Mouse (Mus musculus): ENCODE data around the gene Gm20503. TPM values are rescaled to one million over a fixed set of nuclear protein-coding genes. Genes with fewer than 3 reads are reported as not detected.

The Gm20503 gene
- polyA plus RNA-seq, 1 experiment from 2014 or later, result 14.6 TPM

DNA sequence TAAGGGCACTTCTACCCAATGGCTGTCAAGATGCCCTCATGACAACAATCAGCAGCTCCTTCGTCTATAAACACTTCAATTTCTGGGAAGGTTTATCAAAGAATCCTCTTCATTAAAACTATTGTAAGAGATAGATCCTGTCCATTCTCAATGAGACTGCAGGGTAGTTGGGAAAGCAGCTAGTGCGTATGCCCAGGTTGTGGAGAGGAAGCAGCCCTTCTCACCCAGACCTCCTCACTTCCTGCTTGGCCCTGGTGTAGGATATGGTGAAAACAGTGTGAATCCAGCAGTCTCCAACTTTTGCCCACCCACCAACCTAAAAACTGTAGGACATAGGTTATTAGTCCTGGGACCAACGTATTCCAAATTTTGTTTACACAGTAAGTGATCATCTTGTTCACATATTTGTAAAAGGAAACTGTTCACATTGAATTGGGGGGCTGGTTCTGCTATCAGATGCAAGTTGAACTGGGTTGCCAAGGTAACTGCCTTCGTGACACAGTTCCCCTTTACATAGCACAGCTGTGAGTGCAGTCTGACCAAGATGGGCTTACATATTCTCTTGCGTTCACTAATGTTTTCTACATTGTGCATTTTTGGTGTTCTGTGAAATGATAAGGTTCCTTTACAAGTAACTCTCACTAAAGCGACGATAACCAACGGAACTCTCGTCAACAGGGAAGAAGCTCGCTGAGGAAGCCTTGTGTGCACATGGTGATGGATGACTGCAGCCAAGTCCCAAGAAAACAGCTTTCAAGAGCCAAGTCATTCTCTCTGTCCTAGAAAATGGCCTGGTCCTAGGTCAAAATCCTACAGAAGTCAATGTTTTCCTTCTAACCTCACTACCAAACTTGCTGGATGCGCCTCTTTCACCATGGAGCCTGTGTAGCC is 37.6 kb downstream of the Gm20503 start:
- Histone ChIP-seq H3K27me3 (ENCODE audit: control insufficient read depth, insufficient read depth, low read length) (no peaks in the 10 kb centered on the region), H3K4me3 (ENCODE audit: low read length) (no peak overlapping the region), H3K27ac (ENCODE audit: low read depth, low read length) (no peak overlapping the region), H3K9ac (ENCODE audit: low read depth, low read length) (no peak overlapping the region), H3K36me3 (ENCODE audit: control insufficient read depth, insufficient read depth, low read length) (peaks cover 4% of the 10 kb centered on the region; the same call in 1 of the 2 replicates), H3K4me2 (replicated peaks; ENCODE audit: low read depth, low read length) (no peak overlapping the region), H3K9me3 (ENCODE audit: control insufficient read depth, low read length) (no peaks in the 10 kb centered on the region), H3K4me1 (ENCODE audit: control insufficient read depth, insufficient read depth, low read length) (peaks cover 5% of the 10 kb centered on the region)
- WGBS, result 88% methylated on average over 11 of the region's 11 CpGs
- ATAC-seq (ENCODE audit: low FRiP score, low TSS enrichment), result no peak

DNA sequence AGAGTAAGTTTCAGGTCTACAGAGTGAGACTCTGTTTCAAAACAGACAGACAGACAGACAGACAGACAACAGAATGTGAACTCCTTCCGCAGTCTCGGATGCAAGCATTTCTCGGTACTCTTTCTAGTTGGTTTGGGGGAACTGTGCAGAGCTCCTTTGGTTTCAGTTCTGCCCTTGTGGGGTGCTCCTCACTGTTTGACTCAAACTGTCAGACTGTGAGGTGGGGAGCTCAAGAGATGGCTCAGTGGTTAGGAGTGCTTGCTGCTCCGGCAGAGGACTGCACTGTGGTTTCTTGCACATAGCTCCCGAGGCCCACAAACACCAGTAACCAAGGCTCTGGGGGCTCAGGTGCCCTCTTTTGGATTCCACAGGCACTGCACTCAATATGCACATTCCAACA is 40.1 kb downstream of the Gm20503 start:
- Histone ChIP-seq H3K9ac (ENCODE audit: low read depth, low read length) (no peak overlapping the region), H3K4me2 (replicated peaks; ENCODE audit: low read depth, low read length) (no peak overlapping the region), H3K27me3 (ENCODE audit: control insufficient read depth, insufficient read depth, low read length) (no peaks in the 10 kb centered on the region), H3K4me3 (ENCODE audit: low read length) (no peak overlapping the region), H3K4me1 (ENCODE audit: control insufficient read depth, insufficient read depth, low read length) (no peaks in the 10 kb centered on the region), H3K27ac (ENCODE audit: low read depth, low read length) (no peak overlapping the region), H3K36me3 (ENCODE audit: control insufficient read depth, insufficient read depth, low read length) (peaks cover 4% of the 10 kb centered on the region; the same call in 1 of the 2 replicates), H3K9me3 (ENCODE audit: control insufficient read depth, low read length) (no peaks in the 10 kb centered on the region)
- ATAC-seq (ENCODE audit: low FRiP score, low TSS enrichment), result no peak
- 98% methylated on average over 5 of the region's 5 CpGs for WGBS

DNA sequence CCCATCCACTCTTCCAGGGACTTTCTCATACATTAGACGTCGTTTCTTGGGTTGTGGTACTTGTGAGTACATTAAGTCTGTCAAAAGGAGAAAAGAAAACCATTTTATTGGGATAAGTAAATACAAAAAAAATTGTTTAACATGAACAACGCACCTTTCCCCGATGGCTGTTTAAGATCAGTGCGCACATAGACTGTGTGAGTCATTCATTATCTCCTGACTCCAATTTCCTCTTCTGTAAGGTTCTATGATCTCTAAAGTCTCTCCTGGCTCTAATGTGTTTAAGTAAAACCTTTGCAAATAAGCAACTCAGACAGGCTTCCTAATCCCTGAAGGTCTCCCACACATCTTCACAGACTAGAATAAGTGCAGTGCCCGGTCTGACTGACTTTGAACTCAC is 40.9 kb downstream of the Gm20503 start:
- ATAC-seq (ENCODE audit: low FRiP score, low TSS enrichment), result no peak
- peaks cover 4% of the 10 kb centered on the region; the same call in 1 of the 2 replicates for H3K36me3 ChIP-seq (ENCODE audit: control insufficient read depth, insufficient read depth, low read length)

DNA sequence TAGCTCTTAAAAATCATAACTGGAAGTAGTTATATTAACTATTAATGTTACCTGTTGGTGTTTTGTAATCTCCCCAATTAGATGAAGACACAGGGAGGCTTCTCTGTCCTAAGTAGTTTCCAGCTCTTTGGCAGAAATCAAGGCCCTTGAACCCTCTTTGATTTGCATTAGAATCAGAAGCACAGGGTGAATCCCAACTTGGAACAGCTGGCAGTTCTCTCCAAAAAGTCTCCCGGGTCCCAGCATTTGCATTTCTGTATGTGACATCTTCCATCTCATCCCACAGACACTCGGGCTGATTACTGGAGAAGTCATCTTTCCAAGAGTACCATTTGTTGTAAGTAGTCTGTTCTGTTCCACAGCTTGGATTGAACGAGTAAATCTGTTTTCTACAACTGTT is 44.2 kb downstream of the Gm20503 start:
- H3K27ac ChIP-seq (ENCODE audit: low read depth, low read length), result no peak overlapping the region
- no peaks in the 10 kb centered on the region for H3K4me1 ChIP-seq (ENCODE audit: control insufficient read depth, insufficient read depth, low read length)
- no peak overlapping the region for H3K9ac ChIP-seq (ENCODE audit: low read depth, low read length)
- H3K36me3 ChIP-seq (ENCODE audit: control insufficient read depth, insufficient read depth, low read length), result no peaks in the 10 kb centered on the region
- WGBS, result 30% methylated on average over 3 of the region's 3 CpGs
- H3K9me3 ChIP-seq (ENCODE audit: control insufficient read depth, low read length), result no peaks in the 10 kb centered on the region
- no peak for ATAC-seq (ENCODE audit: low FRiP score, low TSS enrichment)
- H3K27me3 ChIP-seq (ENCODE audit: control insufficient read depth, insufficient read depth, low read length), result no peaks in the 10 kb centered on the region
- no peak overlapping the region for H3K4me2 ChIP-seq (replicated peaks; ENCODE audit: low read depth, low read length)
- no peak overlapping the region for H3K4me3 ChIP-seq (ENCODE audit: low read length)

More for the DNA sequence above, 40.9 kb downstream of the Gm20503 start:
- Histone ChIP-seq H3K4me3 (ENCODE audit: low read length) (no peak overlapping the region), H3K4me2 (replicated peaks; ENCODE audit: low read depth, low read length) (no peak overlapping the region), H3K27ac (ENCODE audit: low read depth, low read length) (no peak overlapping the region), H3K27me3 (ENCODE audit: control insufficient read depth, insufficient read depth, low read length) (no peaks in the 10 kb centered on the region), H3K9ac (ENCODE audit: low read depth, low read length) (no peak overlapping the region), H3K9me3 (ENCODE audit: control insufficient read depth, low read length) (no peaks in the 10 kb centered on the region), H3K4me1 (ENCODE audit: control insufficient read depth, insufficient read depth, low read length) (no peaks in the 10 kb centered on the region)
- WGBS, result 88% methylated on average over 6 of the region's 6 CpGs

DNA sequence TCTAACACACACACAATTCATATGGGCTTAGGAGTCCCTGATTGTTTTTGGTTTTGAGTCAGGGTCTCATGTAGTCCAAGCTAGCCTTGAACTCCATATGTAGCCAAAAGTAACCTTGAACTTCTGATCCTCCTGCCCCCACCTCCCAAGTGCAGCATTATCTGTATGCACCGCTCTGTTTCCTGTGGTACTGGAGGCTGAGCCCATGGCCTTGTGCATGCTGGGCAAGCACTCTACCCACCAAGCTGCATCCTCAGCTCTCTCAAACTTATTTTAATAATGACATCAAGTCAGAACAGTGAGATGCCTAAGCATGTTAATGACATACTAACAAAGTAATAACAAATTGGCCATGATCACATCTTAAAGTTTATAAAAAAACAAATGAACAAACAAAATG is 48.1 kb downstream of the Gm20503 start:
- Histone ChIP-seq H3K36me3 (ENCODE audit: control insufficient read depth, insufficient read depth, low read length) (no peaks in the 10 kb centered on the region), H3K27me3 (ENCODE audit: control insufficient read depth, insufficient read depth, low read length) (no peaks in the 10 kb centered on the region), H3K4me3 (ENCODE audit: low read length) (no peak overlapping the region), H3K27ac (ENCODE audit: low read depth, low read length) (no peak overlapping the region), H3K9me3 (ENCODE audit: control insufficient read depth, low read length) (no peaks in the 10 kb centered on the region), H3K4me2 (replicated peaks; ENCODE audit: low read depth, low read length) (no peak overlapping the region), H3K9ac (ENCODE audit: low read depth, low read length) (no peak overlapping the region), H3K4me1 (ENCODE audit: control insufficient read depth, insufficient read depth, low read length) (no peaks in the 10 kb centered on the region)
- no peak for ATAC-seq (ENCODE audit: low FRiP score, low TSS enrichment)
- WGBS, result 86% methylated on average over 1 of the region's 1 CpGs

DNA sequence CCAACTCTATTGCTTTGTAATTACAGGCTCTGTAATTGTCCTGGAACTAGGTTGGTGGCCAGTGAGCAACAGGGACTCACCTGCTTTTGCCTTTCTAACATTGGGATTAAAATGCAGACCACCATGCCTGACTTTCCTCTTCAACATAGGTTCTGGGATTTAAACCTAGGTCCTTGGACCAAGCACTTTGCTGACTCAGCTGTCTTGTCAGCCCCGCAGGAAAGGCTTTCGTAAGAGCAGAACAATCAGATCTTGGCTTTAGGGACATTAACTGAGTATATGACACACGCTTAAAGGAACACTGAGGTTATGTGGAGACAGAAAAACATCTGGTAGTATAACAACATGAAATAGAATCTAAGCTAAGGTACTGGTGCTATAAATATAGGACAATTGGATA is 54.9 kb downstream of the Gm20503 start:
- WGBS, result 84% methylated on average over 3 of the region's 3 CpGs
- H3K9me3 ChIP-seq (ENCODE audit: control insufficient read depth, low read length), result no peaks in the 10 kb centered on the region
- no peak overlapping the region for H3K9ac ChIP-seq (ENCODE audit: low read depth, low read length)
- H3K27me3 ChIP-seq (ENCODE audit: control insufficient read depth, insufficient read depth, low read length), result no peaks in the 10 kb centered on the region
- H3K4me2 ChIP-seq (replicated peaks; ENCODE audit: low read depth, low read length), result no peak overlapping the region
- no peak overlapping the region for H3K4me3 ChIP-seq (ENCODE audit: low read length)
- no peaks in the 10 kb centered on the region for H3K4me1 ChIP-seq (ENCODE audit: control insufficient read depth, insufficient read depth, low read length)
- no peak for ATAC-seq (ENCODE audit: low FRiP score, low TSS enrichment)
- no peak overlapping the region for H3K27ac ChIP-seq (ENCODE audit: low read depth, low read length)
- H3K36me3 ChIP-seq (ENCODE audit: control insufficient read depth, insufficient read depth, low read length), result no peaks in the 10 kb centered on the region

DNA sequence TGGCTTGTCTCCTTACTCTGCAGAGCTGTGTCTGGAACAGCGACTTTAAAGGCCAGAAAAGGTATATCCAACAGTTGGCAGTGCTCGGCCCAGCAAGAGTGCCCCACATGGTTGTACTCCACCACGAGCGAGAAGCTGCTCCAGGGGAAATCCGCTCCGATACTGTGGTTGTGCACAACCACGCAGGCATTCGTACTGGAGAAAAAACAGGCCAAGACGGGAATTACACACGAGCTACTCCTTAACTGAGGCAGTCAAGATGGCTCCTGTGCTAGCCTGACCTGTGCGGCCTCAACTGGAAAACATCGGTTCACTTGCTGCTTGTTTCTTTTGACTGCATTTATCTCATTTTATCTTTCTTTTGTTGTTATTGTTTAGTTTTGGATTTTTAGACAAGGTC is 59.5 kb downstream of the Gm20503 start:
- no peaks in the 10 kb centered on the region for H3K36me3 ChIP-seq (ENCODE audit: control insufficient read depth, insufficient read depth, low read length)
- WGBS, result 74% methylated on average over 12 of the region's 12 CpGs
- no peak for ATAC-seq (ENCODE audit: low FRiP score, low TSS enrichment)

DNA sequence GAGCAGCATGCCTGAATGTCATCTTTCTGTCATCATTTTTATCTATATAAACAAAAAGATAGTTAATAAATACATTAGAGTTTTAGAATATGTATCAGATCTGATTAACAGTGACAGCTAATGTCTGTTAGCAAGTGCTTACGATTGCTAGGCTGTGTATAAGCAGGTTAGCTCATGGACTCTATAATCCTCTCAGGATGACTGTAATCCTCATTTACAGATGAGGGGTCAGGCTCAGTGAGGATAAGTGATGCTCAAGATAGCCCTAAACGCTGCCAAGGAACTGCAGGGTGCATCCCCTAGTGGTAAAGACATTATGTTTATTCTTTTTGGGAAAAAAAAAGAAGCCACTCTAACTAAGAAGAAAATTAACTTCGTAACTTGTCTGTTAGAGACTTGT is 66.3 kb downstream of the Gm20503 start:
- H3K4me1 ChIP-seq (ENCODE audit: control insufficient read depth, insufficient read depth, low read length), result no peaks in the 10 kb centered on the region
- no peaks in the 10 kb centered on the region for H3K9me3 ChIP-seq (ENCODE audit: control insufficient read depth, low read length)
- no peak overlapping the region for H3K27ac ChIP-seq (ENCODE audit: low read depth, low read length)
- no peak overlapping the region for H3K9ac ChIP-seq (ENCODE audit: low read depth, low read length)
- no peak for ATAC-seq (ENCODE audit: low FRiP score, low TSS enrichment)
- 64% methylated on average over 3 of the region's 3 CpGs for WGBS
- no peaks in the 10 kb centered on the region for H3K27me3 ChIP-seq (ENCODE audit: control insufficient read depth, insufficient read depth, low read length)
- no peak overlapping the region for H3K4me3 ChIP-seq (ENCODE audit: low read length)
- no peak overlapping the region for H3K4me2 ChIP-seq (replicated peaks; ENCODE audit: low read depth, low read length)
- no peaks in the 10 kb centered on the region for H3K36me3 ChIP-seq (ENCODE audit: control insufficient read depth, insufficient read depth, low read length)

More for the DNA sequence above, 59.5 kb downstream of the Gm20503 start:
- H3K4me2 ChIP-seq (replicated peaks; ENCODE audit: low read depth, low read length), result no peak overlapping the region
- no peak overlapping the region for H3K4me3 ChIP-seq (ENCODE audit: low read length)
- H3K27ac ChIP-seq (ENCODE audit: low read depth, low read length), result no peak overlapping the region
- no peaks in the 10 kb centered on the region for H3K27me3 ChIP-seq (ENCODE audit: control insufficient read depth, insufficient read depth, low read length)
- no peak overlapping the region for H3K9ac ChIP-seq (ENCODE audit: low read depth, low read length)
- H3K4me1 ChIP-seq (ENCODE audit: control insufficient read depth, insufficient read depth, low read length), result no peaks in the 10 kb centered on the region
- H3K9me3 ChIP-seq (ENCODE audit: control insufficient read depth, low read length), result no peaks in the 10 kb centered on the region

DNA sequence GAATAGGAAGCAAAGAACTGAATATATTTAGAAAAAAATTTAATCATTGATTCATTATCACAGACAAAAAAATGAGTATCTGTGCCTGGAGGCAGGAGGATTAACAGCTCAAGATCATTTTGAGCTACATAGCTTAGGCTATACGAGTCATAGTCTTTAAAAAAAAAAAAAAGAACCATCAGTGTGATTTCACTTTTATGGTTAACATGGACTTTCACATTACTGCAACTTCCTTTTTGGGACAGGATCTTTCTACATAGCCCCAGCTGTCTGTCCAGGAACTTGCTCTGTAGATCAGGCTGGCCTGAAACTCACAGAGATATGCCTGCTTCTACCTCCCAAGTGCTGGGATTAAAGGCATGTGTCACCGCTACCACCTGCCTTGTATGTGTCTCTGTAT is 80.4 kb downstream of the Gm20503 start:
- H3K4me3 ChIP-seq (ENCODE audit: low read length), result no peak overlapping the region
- 79% methylated on average over 2 of the region's 2 CpGs for WGBS
- H3K27ac ChIP-seq (ENCODE audit: low read depth, low read length), result no peak overlapping the region
- no peak for ATAC-seq (ENCODE audit: low FRiP score, low TSS enrichment)
- H3K9ac ChIP-seq (ENCODE audit: low read depth, low read length), result no peak overlapping the region
- no peak overlapping the region for H3K4me2 ChIP-seq (replicated peaks; ENCODE audit: low read depth, low read length)
- H3K4me1 ChIP-seq (ENCODE audit: control insufficient read depth, insufficient read depth, low read length), result no peaks in the 10 kb centered on the region
- H3K27me3 ChIP-seq (ENCODE audit: control insufficient read depth, insufficient read depth, low read length), result no peaks in the 10 kb centered on the region
- H3K36me3 ChIP-seq (ENCODE audit: control insufficient read depth, insufficient read depth, low read length), result no peaks in the 10 kb centered on the region
- H3K9me3 ChIP-seq (ENCODE audit: control insufficient read depth, low read length), result no peaks in the 10 kb centered on the region
